ENCODE assay signal across 15 mouse cellular contexts in genomic region chr2:33630081-33631021, GRCm38 (mm10). TPM values are rescaled to one million over a fixed set of nuclear protein-coding genes. Genes with fewer than 3 reads are reported as not detected.
DNase-seq lines count a peak whose midpoint lies in the region; ATAC-seq and TF ChIP-seq lines count a peak whose summit lies in the region.
"Had no signal": no experiment of that assay in that cellular context is flagged by ENCODE, and none has a peak within 500 bp of the region (broad histone marks: within the 10 kb centered on the region; RNA-seq: fewer than 3 reads in every experiment).

No protein-coding gene starts in this region.

- H3K9me3 ChIP-seq in hindbrain, embryonic 15.5 days, result no peaks in the 10 kb centered on the region
- H3K9me3 ChIP-seq in midbrain, embryonic 15.5 days, result no peaks in the 10 kb centered on the region

- peaks cover 87% of the 10 kb centered on the region for H3K27me3 ChIP-seq in hindbrain, embryonic 15.5 days
- H3K27me3 ChIP-seq in midbrain, embryonic 15.5 days (replicated peaks), result peaks cover 95% of the 10 kb centered on the region
- H3K27me3 ChIP-seq in thymus, adult 2 months (ENCODE audit: control insufficient read depth, insufficient read depth, low read length), result peaks cover 38% of the 10 kb centered on the region

- H3K4me1 ChIP-seq in hindbrain, embryonic 15.5 days (replicated peaks), result peaks cover 34% of the 10 kb centered on the region
- H3K4me1 ChIP-seq in midbrain, embryonic 15.5 days, result peaks cover 35% of the 10 kb centered on the region
- no peaks in the 10 kb centered on the region for H3K4me1 ChIP-seq in thymus, adult 2 months (replicated peaks; ENCODE audit: control insufficient read depth, insufficient read depth, low read length)

- DNase-seq in heart, adult 11 months, result peak; percentile 86
- no peak for DNase-seq in heart, postnatal 4 days
- peak; percentile 55 for DNase-seq in embryo, embryonic 9.5 days (ENCODE audit: extremely low spot score)
- DNase-seq in adrenal gland, postnatal 10 days, result no peak
- no peak for DNase-seq in thymus, adult 2 months
- no peak for DNase-seq in lung, postnatal 14 days
- DNase-seq: adrenal gland, adult 2 months; cerebellum, adult 11-12 months; gastrocnemius, postnatal 36 days; kidney, adult 9 months; thymus, adult 18-20 months had no signal

- peak overlapping the region; percentile 69 for H3K27ac ChIP-seq in hindbrain, embryonic 15.5 days (replicated peaks)
- H3K27ac ChIP-seq in midbrain, embryonic 15.5 days, result no peak overlapping the region
- no peak overlapping the region for H3K27ac ChIP-seq in thymus, adult 2 months (ENCODE audit: control insufficient read depth, insufficient read depth, low read length)

- no peaks in the 10 kb centered on the region for H3K36me3 ChIP-seq in hindbrain, embryonic 15.5 days
- no peaks in the 10 kb centered on the region for H3K36me3 ChIP-seq in midbrain, embryonic 15.5 days (replicated peaks)
- no peaks in the 10 kb centered on the region for H3K36me3 ChIP-seq in thymus, adult 2 months (ENCODE audit: control insufficient read depth, insufficient read depth, low read length)

- TF ChIP-seq CTCF in thymus, adult 2 months (IDR thresholded peaks at IDR 0.05; ENCODE audit: borderline replicate concordance, control insufficient read depth, extremely low read depth, insufficient read depth, low read length, poor library complexity), result no peak

- H3K9ac ChIP-seq in hindbrain, embryonic 15.5 days, result no peak overlapping the region
- no peak overlapping the region for H3K9ac ChIP-seq in midbrain, embryonic 15.5 days

- TF ChIP-seq POLR2A in thymus, adult 2 months (IDR thresholded peaks at IDR 0.05; ENCODE audit: control insufficient read depth, extremely low read depth, insufficient read depth, low read length, poor library complexity), result no peak

- ATAC-seq in hindbrain, embryonic 15.5 days (ENCODE audit: low FRiP score, low read depth), result peak; percentile 24; the same call in 1 of the 2 replicates
- no peak for ATAC-seq in midbrain, embryonic 15.5 days (replicated peaks)

- WGBS in hindbrain, embryonic 15.5 days, result 1% methylated on average over 34 of the region's 34 CpGs
- WGBS in midbrain, embryonic 15.5 days, result 1% methylated on average over 34 of the region's 34 CpGs
- 11% methylated on average over 34 of the region's 34 CpGs for WGBS in thymus, adult 2 months

- peak overlapping the region; percentile 47 for H3K4me2 ChIP-seq in hindbrain, embryonic 15.5 days
- H3K4me2 ChIP-seq in midbrain, embryonic 15.5 days, result peak overlapping the region; percentile 37; the same call in 1 of the 2 replicates

- peak overlapping the region; percentile 14 for H3K4me3 ChIP-seq in hindbrain, embryonic 15.5 days
- H3K4me3 ChIP-seq in midbrain, embryonic 15.5 days, result no peak overlapping the region
- no peak overlapping the region for H3K4me3 ChIP-seq in thymus, adult 2 months (ENCODE audit: control insufficient read depth, insufficient read depth, low read length)

RNA-seq across cellular contexts. Expression of gene Lmx1b, which starts 10.0 kb away (rescaled TPM):
- total RNA-seq in heart, postnatal 4 days (2021), result under 1 TPM; 0.12 to 0.23 TPM
- polyA plus RNA-seq in hindbrain, embryonic 15.5 days (2015; fragmentation: Nextera tagmentation; extraction: Ambion mirVana), result 4.9 and 6.2 TPM in 2 replicates
- 1.5 and 1.7 TPM in 2 replicates for polyA plus RNA-seq in midbrain, embryonic 15.5 days (2015; fragmentation: Nextera tagmentation; extraction: Ambion mirVana)
- under 1 TPM in 1 of 2 experiments, not detected in 1; 0.09 TPM for total RNA-seq in adrenal gland, postnatal 10 days (2021)
- polyA plus RNA-seq in thymus, adult 2 months (2012; rRNA removed), result 0.04 and 0.10 TPM in 2 replicates
- total RNA-seq: adrenal gland, adult 2 months had no signal
- polyA plus RNA-seq: adrenal gland, adult 2 months; heart, postnatal 0 days; liver, embryonic 16.5 days had no signal

Comparison
In these comparisons a context has a peak if more than half of its experiments do, and no peak if none do; other contexts are left out.
1. DNase-seq: peak in heart, adult 11 months (single experiment) and embryo, embryonic 9.5 days (single experiment); none in heart, postnatal 4 days (single experiment), adrenal gland, postnatal 10 days (single experiment), thymus, adult 2 months (single experiment) and lung, postnatal 14 days (single experiment).